Mouse (Mus musculus) heart, embryonic 14.5 days (tissue): ENCODE results near the gene Gm37240. TPM values are rescaled to one million over a fixed set of nuclear protein-coding genes. Genes with fewer than 3 reads are reported as not detected.
A peak's percentile ranks its signal among the peaks of the same experiment; 100 is the strongest.

Experiments
- ATAC-seq: fragments of 200-750 bp; cut with Nextera tagmentation; 2 replicates; pipeline ENCODE4 v1.8.0; 2017; ENCODE audit warnings: low read depth, moderate TSS enrichment; ENCODE audit not compliant: insufficient number of reproducible peaks, insufficient read depth, low FRiP score
- H3K27ac ChIP-seq, 2 experiments: fragments of 200-500 bp in 1 of 2; fragments of 300-500 bp in 1 of 2; sonication (generic) in 1 of 2; replicated peaks in 1 of 2; 2 replicates each; pipeline ENCODE4 v1.5.1; 2012 to 2014; ENCODE audit warnings: low read depth in 2 of 2, low read length in 2 of 2, control low read depth in 1 of 2, mild to moderate bottlenecking in 1 of 2, mixed read lengths in 1 of 2; ENCODE audit not compliant: control insufficient read depth in 1 of 2, insufficient read depth in 1 of 2
- H3K27me3 ChIP-seq: fragments of 300-500 bp; sonication (generic); 2 replicates; pipeline ENCODE4 v1.6.1; 2014; ENCODE audit warnings: mild to moderate bottlenecking, low read length, control low read depth; ENCODE audit not compliant: control insufficient read depth, insufficient read depth
- H3K36me3 ChIP-seq: fragments of 300-500 bp; sonication (generic); 2 replicates; pipeline ENCODE4 v1.6.1; 2014; ENCODE audit warnings: mild to moderate bottlenecking, control low read depth, low read length, mixed read lengths; ENCODE audit not compliant: control insufficient read depth, insufficient read depth
- H3K4me1 ChIP-seq, 2 experiments: fragments of 200-500 bp in 1 of 2; fragments of 300-500 bp in 1 of 2; sonication (generic) in 1 of 2; 2 replicates each; pipeline ENCODE4 v1.6.1; 2012 to 2014; ENCODE audit warnings: low read length in 2 of 2, control low read depth in 1 of 2, mixed read lengths in 1 of 2; ENCODE audit not compliant: control insufficient read depth in 2 of 2, insufficient read depth in 2 of 2
- H3K4me2 ChIP-seq: fragments of 300-500 bp; sonication (generic); 2 replicates; pipeline ENCODE4 v1.6.1; 2014; ENCODE audit warnings: mild to moderate bottlenecking, low read length
- H3K4me3 ChIP-seq, 2 experiments: fragments of 200-500 bp in 1 of 2; fragments of 300-500 bp in 1 of 2; sonication (generic) in 1 of 2; 2 replicates each; pipeline ENCODE4 v1.5.1; 2012 to 2014; ENCODE audit warnings: low read length in 2 of 2, mild to moderate bottlenecking in 2 of 2, control low read depth in 1 of 2, low read depth in 1 of 2, moderate library complexity in 1 of 2; ENCODE audit not compliant: control insufficient read depth in 1 of 2, insufficient read depth in 1 of 2
- H3K9ac ChIP-seq: fragments of 300-500 bp; sonication (generic); 2 replicates; pipeline ENCODE4 v1.6.1; 2014; ENCODE audit warnings: mild to moderate bottlenecking, low read length
- H3K9me3 ChIP-seq: fragments of 300-500 bp; sonication (generic); 2 replicates; pipeline ENCODE4 v1.6.1; 2016; ENCODE audit warnings: low read length, control low read depth; ENCODE audit not compliant: control insufficient read depth
- WGBS: fragments of 180-500 bp; shearing (Covaris S2); extraction: QIAGEN DNeasy Blood & Tissue Kit; methylation state at CpG from one replicate; pipeline ENCODE4 v1.1.7; 2014; 5-methylcytosine and 5-hydroxymethylcytosine counted together
- polyA plus RNA-seq: library from polyadenylated mRNA; unstranded; fragments of >200 nt; fragmentation: Nextera tagmentation; extraction: Ambion mirVana; gene quantifications from 2 replicates; pipeline ENCODE4 v1.2.1, GENCODE M21; 2014

Gm37240 gene
- polyA plus RNA-seq, 1 experiment from 2014 or later, result 12.3 TPM

GRCm38 (mm10) chr3:84582913-84583276 lies 1304.4 kb downstream of the Gm37240 start:
- H3K36me3 ChIP-seq, result no peaks in the 10 kb centered on the region
- peak overlapping the region; percentile 81 for H3K9ac ChIP-seq
- peak overlapping the region; percentile 77 to 86 for H3K4me3 ChIP-seq
- under 1% methylated on average over 27 of the region's 27 CpGs for WGBS
- peak overlapping the region; percentile 58 to 91 for H3K27ac ChIP-seq
- no peaks in the 10 kb centered on the region for H3K27me3 ChIP-seq
- H3K9me3 ChIP-seq, result no peaks in the 10 kb centered on the region
- H3K4me2 ChIP-seq, result peak overlapping the region; percentile 88
- peaks cover 17 to 74% of the 10 kb centered on the region in 2 experiments for H3K4me1 ChIP-seq
- no peak for ATAC-seq

DNA sequence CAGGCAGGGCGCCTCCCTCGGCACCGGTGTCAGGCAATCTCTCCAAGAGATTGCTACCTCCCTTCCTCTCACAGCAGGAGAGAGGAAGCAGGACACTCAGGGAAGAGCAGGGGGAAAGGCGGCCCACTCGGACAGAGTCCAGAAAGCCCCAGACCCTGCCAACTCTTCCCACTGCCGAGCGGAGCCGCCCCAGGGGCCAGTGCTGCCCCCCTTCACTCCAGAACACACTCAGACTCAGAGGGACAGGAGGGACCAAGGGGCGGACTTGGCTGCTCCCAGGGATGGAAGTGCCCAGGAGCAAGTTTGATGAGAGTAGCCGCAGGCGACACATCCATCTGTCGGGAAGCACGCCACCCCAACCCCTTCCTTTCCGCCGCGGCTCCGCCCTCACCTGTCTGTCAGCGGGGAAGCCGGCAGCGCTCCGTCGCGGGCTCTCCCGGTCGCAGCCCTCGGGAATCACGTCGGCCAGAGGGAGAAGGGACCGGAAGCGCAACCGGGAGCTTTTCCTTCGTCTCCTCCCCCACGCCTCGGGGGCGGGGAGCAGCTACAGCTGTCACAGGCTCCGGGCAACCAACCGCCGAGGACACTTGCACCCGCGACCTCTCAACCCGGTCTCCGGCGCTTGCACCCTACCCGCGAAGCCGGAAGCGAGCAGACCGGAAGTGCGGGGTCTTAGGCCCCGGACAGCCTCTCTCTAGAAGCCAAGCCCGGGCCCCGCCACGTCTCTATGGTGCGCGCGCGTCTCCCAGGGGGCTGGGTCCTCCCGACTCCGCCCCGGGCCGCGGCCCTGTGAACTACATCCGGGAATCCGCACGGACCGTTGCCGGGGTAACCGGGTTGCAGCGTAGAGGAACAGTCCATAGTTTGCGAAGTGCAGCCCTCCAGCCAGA lies 1305.0 kb downstream of the Gm37240 start, which contains the start of gene Arfip1:
Arfip1 (minus strand) TSS at position 603 of the 890 bp plus-strand sequence.
- H3K27ac ChIP-seq, result peak within 1 kb of the TSS; percentile 71 to 91
- no peaks in the 10 kb centered on the region for H3K9me3 ChIP-seq
- H3K4me1 ChIP-seq, result peaks cover 15 to 71% of the 10 kb centered on the region in 2 experiments
- H3K4me2 ChIP-seq, result peak within 1 kb of the TSS; percentile 88
- peak; percentile 96 for ATAC-seq
- under 1% methylated on average over 70 of the region's 70 CpGs for WGBS
- H3K27me3 ChIP-seq, result no peaks in the 10 kb centered on the region
- H3K36me3 ChIP-seq, result no peaks in the 10 kb centered on the region
- peak within 1 kb of the TSS; percentile 77 to 86 for H3K4me3 ChIP-seq
- H3K9ac ChIP-seq, result peak within 1 kb of the TSS; percentile 81

- H3K9ac ChIP-seq, result peak overlapping the region; percentile 81
- no peaks in the 10 kb centered on the region for H3K9me3 ChIP-seq
- H3K27ac ChIP-seq, result peak overlapping the region; percentile 71 to 91
- H3K4me2 ChIP-seq, result peak overlapping the region; percentile 88
- 0% methylated on average over 4 of the region's 4 CpGs for WGBS
- H3K4me3 ChIP-seq, result peak overlapping the region; percentile 77 to 86
- peaks cover 15 to 67% of the 10 kb centered on the region in 2 experiments for H3K4me1 ChIP-seq
- ATAC-seq, result no peak
- H3K36me3 ChIP-seq, result no peaks in the 10 kb centered on the region
- H3K27me3 ChIP-seq, result no peaks in the 10 kb centered on the region
Observed at GRCm38 (mm10) chr3:84581696-84582022, 1305.7 kb downstream of the Gm37240 start.

DNA sequence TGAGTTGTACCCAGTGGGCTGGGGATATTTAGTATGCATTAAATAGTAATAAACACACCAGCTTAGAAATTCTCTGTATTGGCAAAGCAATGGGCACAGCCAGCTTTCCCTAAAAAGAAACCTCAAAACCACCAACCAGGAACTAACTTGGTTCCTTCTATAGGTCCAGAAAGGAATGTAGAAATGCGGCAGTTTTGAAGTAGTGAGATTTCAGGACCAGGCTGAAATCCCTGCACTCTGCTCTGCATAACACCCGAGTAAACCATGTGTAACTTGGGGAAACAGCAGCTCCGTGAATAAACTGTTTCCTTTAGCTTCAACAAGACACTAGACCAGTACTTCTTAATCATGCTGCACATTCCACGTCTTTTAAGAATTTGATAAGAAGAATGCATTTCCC lies 1306.6 kb downstream of the Gm37240 start:
- Histone ChIP-seq H3K27ac (peak overlapping the region in 1 of 2 experiments; percentile 91; a peak in 1 of 4 replicates), H3K4me2 (peak overlapping the region; percentile 88), H3K9me3 (no peaks in the 10 kb centered on the region), H3K9ac (peak overlapping the region; percentile 81), H3K4me3 (peak overlapping the region; percentile 16 to 77; a peak in 3 of 4 replicates), H3K27me3 (no peaks in the 10 kb centered on the region), H3K36me3 (no peaks in the 10 kb centered on the region), H3K4me1 (peaks cover 10 to 61% of the 10 kb centered on the region in 2 experiments)
- ATAC-seq, result no peak
- 10% methylated on average over 4 of the region's 4 CpGs for WGBS

DNA sequence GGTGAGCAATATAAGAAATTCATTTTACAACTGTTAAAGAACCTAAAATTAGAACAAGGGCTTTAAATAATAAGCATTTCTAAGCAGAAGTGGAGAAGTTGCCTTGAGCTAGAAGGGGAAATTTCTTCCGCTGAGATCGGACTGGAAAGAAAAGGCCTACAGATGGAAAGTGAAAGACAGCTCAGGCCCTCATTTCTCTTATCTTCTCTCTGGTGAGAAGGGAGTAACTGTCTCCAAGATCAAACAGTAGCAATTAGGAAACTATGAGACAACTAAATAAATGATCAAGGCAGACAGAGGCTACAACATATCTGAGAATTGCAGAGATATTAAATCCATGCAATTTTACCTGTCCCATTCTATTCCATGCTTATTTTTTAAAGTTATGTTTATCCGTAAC lies 1316.8 kb downstream of the Gm37240 start:
- Histone ChIP-seq H3K4me1 (peaks cover 2 to 3% of the 10 kb centered on the region in 2 experiments; a peak in 2 of 4 replicates), H3K9ac (no peak overlapping the region), H3K36me3 (no peaks in the 10 kb centered on the region), H3K9me3 (no peaks in the 10 kb centered on the region), H3K4me3 (no peak overlapping the region), H3K4me2 (no peak overlapping the region), H3K27ac (no peak overlapping the region), H3K27me3 (no peaks in the 10 kb centered on the region)
- ATAC-seq, result no peak
- 62% methylated on average over 3 of the region's 3 CpGs for WGBS

DNA sequence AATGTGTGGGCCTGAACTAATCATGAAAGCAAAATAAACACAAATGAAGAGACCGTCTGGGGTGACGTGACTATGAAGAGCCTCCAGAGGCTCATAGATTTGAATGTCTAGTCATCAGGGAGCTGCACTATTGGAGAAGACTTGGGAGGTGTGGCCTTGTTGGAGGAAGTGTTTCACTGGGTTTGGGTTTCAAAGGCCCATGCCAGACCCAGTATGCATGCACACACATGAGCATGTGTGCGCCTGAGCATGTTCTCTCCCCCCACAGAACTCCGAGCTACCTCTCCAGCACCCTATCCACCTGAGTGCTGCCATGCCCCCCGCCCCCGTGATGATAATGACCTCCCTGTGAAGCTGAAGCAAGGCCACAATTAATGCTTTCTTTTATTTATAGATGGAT lies 1317.7 kb downstream of the Gm37240 start:
- Histone ChIP-seq H3K9me3 (no peaks in the 10 kb centered on the region), H3K27me3 (no peaks in the 10 kb centered on the region), H3K36me3 (no peaks in the 10 kb centered on the region), H3K9ac (no peak overlapping the region), H3K4me2 (no peak overlapping the region), H3K27ac (no peak overlapping the region), H3K4me3 (no peak overlapping the region), H3K4me1 (peaks cover 2 to 3% of the 10 kb centered on the region in 2 experiments; a peak in 2 of 4 replicates)
- WGBS, result 88% methylated on average over 6 of the region's 6 CpGs
- ATAC-seq, result no peak

DNA sequence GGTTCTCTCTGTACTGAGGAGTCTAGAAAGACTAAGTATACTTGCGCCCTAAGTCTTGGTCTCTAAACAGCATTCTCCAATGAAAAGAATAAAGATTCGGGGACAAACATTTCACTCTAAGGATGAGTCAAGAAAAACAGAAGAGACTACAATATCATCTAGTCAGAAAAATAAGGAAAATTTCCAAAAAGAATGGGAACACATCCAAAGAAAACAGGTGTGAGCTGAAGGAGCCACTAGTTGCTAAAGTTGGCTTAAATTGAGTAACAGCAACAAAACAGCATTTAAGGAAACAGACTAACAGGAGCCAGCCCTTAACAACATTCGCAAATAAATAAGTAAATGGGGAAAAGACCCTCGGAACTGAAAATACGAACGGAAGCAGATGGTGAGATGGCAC lies 1318.8 kb downstream of the Gm37240 start:
- H3K27ac ChIP-seq, result no peak overlapping the region
- ATAC-seq, result no peak
- no peak overlapping the region for H3K4me2 ChIP-seq
- peaks cover 2 to 6% of the 10 kb centered on the region in 2 experiments; a peak in 3 of 4 replicates for H3K4me1 ChIP-seq
- WGBS, result 89% methylated on average over 6 of the region's 6 CpGs
- H3K27me3 ChIP-seq, result no peaks in the 10 kb centered on the region
- no peak overlapping the region for H3K9ac ChIP-seq
- no peaks in the 10 kb centered on the region for H3K36me3 ChIP-seq
- no peak overlapping the region for H3K4me3 ChIP-seq
- H3K9me3 ChIP-seq, result no peaks in the 10 kb centered on the region
